Mouse (Mus musculus): ENCODE results near the gene Kcna5. TPM values are rescaled to one million over a fixed set of nuclear protein-coding genes. Genes with fewer than 3 reads are reported as not detected.

Gene Kcna5
- polyA plus RNA-seq, 1 experiment from 2014 or later, result 0.36 TPM

GRCm38 (mm10) chr6:126536926-126537325, 1.7 kb upstream of the Kcna5 start:
- DNase-seq (ENCODE audit: low spot score), result no peak

- DNase-seq (ENCODE audit: low spot score), result no peak
These were observed 679 bp upstream of the Kcna5 start for GRCm38 (mm10) chr6:126535911-126536270.

GRCm38 (mm10) chr6:126534531-126535207, 543 bp downstream of the Kcna5 start:
- DNase-seq (ENCODE audit: low spot score), result no peak

- no peak for DNase-seq (ENCODE audit: low spot score)
These were observed 3.9 kb downstream of the Kcna5 start for GRCm38 (mm10) chr6:126531306-126531705.

GRCm38 (mm10) chr6:126530019-126530418, 5.2 kb downstream of the Kcna5 start:
- no peak for DNase-seq (ENCODE audit: low spot score)

GRCm38 (mm10) chr6:126514720-126515119, 20.5 kb downstream of the Kcna5 start:
- DNase-seq (ENCODE audit: low spot score), result no peak

- no peak for DNase-seq (ENCODE audit: low spot score)
These were observed 21.4 kb downstream of the Kcna5 start for GRCm38 (mm10) chr6:126513714-126514248.

GRCm38 (mm10) chr6:126513154-126513553, 22.1 kb downstream of the Kcna5 start:
- DNase-seq (ENCODE audit: low spot score), result no peak

- DNase-seq (ENCODE audit: low spot score), result no peak
These were observed 26.5 kb downstream of the Kcna5 start for GRCm38 (mm10) chr6:126508671-126509070.

- no peak for DNase-seq (ENCODE audit: low spot score)
These were observed 31.3 kb downstream of the Kcna5 start for GRCm38 (mm10) chr6:126503920-126504319.

GRCm38 (mm10) chr6:126502691-126503301, 32.4 kb downstream of the Kcna5 start:
- DNase-seq (ENCODE audit: low spot score), result no peak

GRCm38 (mm10) chr6:126500985-126501384, 34.2 kb downstream of the Kcna5 start:
- no peak for DNase-seq (ENCODE audit: low spot score)

GRCm38 (mm10) chr6:126500088-126500487, 35.1 kb downstream of the Kcna5 start:
- peak; percentile 32 for DNase-seq (ENCODE audit: low spot score)

- peak; percentile 7 for DNase-seq (ENCODE audit: low spot score)
These were observed 37.3 kb downstream of the Kcna5 start for GRCm38 (mm10) chr6:126497878-126498277.

- no peak for DNase-seq (ENCODE audit: low spot score)
These were observed 37.9 kb downstream of the Kcna5 start for GRCm38 (mm10) chr6:126497173-126497839.

GRCm38 (mm10) chr6:126487136-126487535, 48.1 kb downstream of the Kcna5 start:
- no peak for DNase-seq (ENCODE audit: low spot score)

GRCm38 (mm10) chr6:126484887-126485286, 50.3 kb downstream of the Kcna5 start:
- DNase-seq (ENCODE audit: low spot score), result no peak

GRCm38 (mm10) chr6:126483264-126483867, 51.8 kb downstream of the Kcna5 start:
- no peak for DNase-seq (ENCODE audit: low spot score)

Measured in thymus, postnatal 0 days (tissue).